Mouse (Mus musculus): Measurements from ENCODE around the gene C2cd4a. TPM values are rescaled to one million over a fixed set of nuclear protein-coding genes. Genes with fewer than 3 reads are reported as not detected.

Gene C2cd4a
- total RNA-seq, 2 experiments from 2014 or later, result 2.3 to 3.3 TPM

GRCm38 (mm10) chr9:67786311-67786710, 45.8 kb downstream of the C2cd4a start:
- DNase-seq, result no peak

- DNase-seq, result no peak
These were observed 48.2 kb downstream of the C2cd4a start for GRCm38 (mm10) chr9:67783925-67784324.

- no peak for DNase-seq
These were observed 48.7 kb downstream of the C2cd4a start for GRCm38 (mm10) chr9:67783464-67783863.

GRCm38 (mm10) chr9:67782786-67783185, 49.3 kb downstream of the C2cd4a start:
- no peak for DNase-seq

Other genes with a start within 250 kb of the C2cd4a start
- gene C2cd4b, start 72.9 kb downstream of the C2cd4a start, total RNA-seq (2021), result 1 to 10 TPM; 5.5 to 8.1 TPM
- 100 to 1,000 TPM; 107 to 123 TPM for gene Vps13c, start 8.1 kb upstream of the C2cd4a start, total RNA-seq (2021)